Mouse (Mus musculus) midbrain, embryonic 15.5 days (tissue): Measurements from ENCODE around the gene Adsl. TPM values are rescaled to one million over a fixed set of nuclear protein-coding genes. Genes with fewer than 3 reads are reported as not detected.

Source experiments
- ATAC-seq: fragments of 200-750 bp; cut with Nextera tagmentation; replicated peaks from 2 replicates; pipeline ENCODE4 v1.8.0; 2017; ENCODE audit warnings: moderate TSS enrichment
- H3K27ac ChIP-seq: fragments of 300-500 bp; sonication (generic); 2 replicates; pipeline ENCODE4 v1.5.1; 2015; ENCODE audit warnings: mild to moderate bottlenecking, inconsistent platforms
- H3K27me3 ChIP-seq: fragments of 300-500 bp; sonication (generic); replicated peaks from 2 replicates; pipeline ENCODE4 v1.6.1; 2015; ENCODE audit warnings: inconsistent platforms
- H3K36me3 ChIP-seq: fragments of 300-500 bp; sonication (generic); replicated peaks from 2 replicates; pipeline ENCODE4 v1.6.1; 2015; ENCODE audit warnings: inconsistent platforms
- H3K4me1 ChIP-seq: fragments of 300-500 bp; sonication (generic); 2 replicates; pipeline ENCODE4 v1.6.1; 2015; ENCODE audit warnings: inconsistent platforms
- H3K4me2 ChIP-seq: fragments of 300-500 bp; sonication (generic); 2 replicates; pipeline ENCODE4 v1.6.1; 2015; ENCODE audit warnings: inconsistent platforms, mild to moderate bottlenecking, moderate library complexity
- H3K4me3 ChIP-seq: fragments of 300-500 bp; sonication (generic); 2 replicates; pipeline ENCODE4 v1.5.1; 2015; ENCODE audit warnings: mild to moderate bottlenecking, inconsistent platforms
- H3K9ac ChIP-seq: fragments of 300-500 bp; sonication (generic); 2 replicates; pipeline ENCODE4 v1.6.1; 2015; ENCODE audit warnings: mild to moderate bottlenecking, inconsistent platforms
- H3K9me3 ChIP-seq: fragments of 300-500 bp; sonication (generic); 2 replicates; pipeline ENCODE4 v1.6.1; 2016; ENCODE audit warnings: inconsistent platforms
- WGBS: fragments of 180-500 bp; shearing (Covaris S2); methylation state at CpG from one replicate; pipeline ENCODE4 v1.1.7; 2015; ENCODE audit warnings: mixed read lengths; 5-methylcytosine and 5-hydroxymethylcytosine counted together
- microRNA-seq: library from miRNA; unstranded; fragments of <30 nt; microRNA quantifications from one replicate; pipeline ENCODE4, GENCODE M21; 2016
- polyA plus RNA-seq: library from polyadenylated mRNA; unstranded; fragments of >200 nt; fragmentation: Nextera tagmentation; extraction: Ambion mirVana; gene quantifications from 2 replicates; pipeline ENCODE4 v1.2.1, GENCODE M21; 2015

Gene Adsl
- polyA plus RNA-seq, 1 experiment from 2014 or later, result 98.7 TPM

DNA sequence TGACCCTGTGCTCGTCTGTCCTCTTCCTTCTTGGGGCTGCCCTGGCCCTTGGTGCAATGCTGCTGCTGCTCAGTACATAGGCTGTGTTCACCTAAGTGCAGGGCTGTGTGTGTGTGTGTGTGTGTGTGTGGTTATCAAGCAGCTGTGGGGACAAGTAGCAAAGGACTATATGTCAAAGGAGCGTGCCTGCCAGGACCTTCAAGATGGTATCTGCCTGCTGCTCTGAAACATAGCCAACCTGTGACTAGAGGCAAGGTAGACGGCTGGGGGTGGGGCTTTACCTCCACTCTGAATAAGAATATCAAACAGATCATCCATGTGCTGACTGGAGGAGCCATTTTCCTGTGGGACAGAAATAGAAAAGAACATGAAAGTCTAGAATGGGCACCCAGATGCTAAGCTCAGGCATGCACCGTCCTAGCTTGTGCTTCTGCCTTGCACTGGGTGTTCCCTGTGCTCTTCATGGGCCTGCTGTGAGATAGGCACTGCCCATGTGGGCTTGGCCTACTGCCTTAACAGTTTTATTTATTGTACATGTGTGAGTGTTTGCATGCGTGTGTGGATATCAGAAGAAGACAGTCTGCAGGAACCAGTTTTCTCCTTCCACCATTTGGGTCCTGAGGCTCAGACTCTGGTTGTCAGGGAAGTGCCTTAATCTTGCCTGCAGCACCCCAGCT is 66.9 kb downstream of the Adsl start:
- no peaks in the 10 kb centered on the region for H3K9me3 ChIP-seq
- H3K27ac ChIP-seq, result no peak overlapping the region
- H3K9ac ChIP-seq, result no peak overlapping the region
- H3K36me3 ChIP-seq, result peaks cover 33% of the 10 kb centered on the region
- H3K4me3 ChIP-seq, result no peak overlapping the region
- H3K4me2 ChIP-seq, result no peak overlapping the region
- WGBS, result 86% methylated on average over 5 of the region's 5 CpGs
- no peaks in the 10 kb centered on the region for H3K4me1 ChIP-seq
- H3K27me3 ChIP-seq, result no peaks in the 10 kb centered on the region
- no peak for ATAC-seq

DNA sequence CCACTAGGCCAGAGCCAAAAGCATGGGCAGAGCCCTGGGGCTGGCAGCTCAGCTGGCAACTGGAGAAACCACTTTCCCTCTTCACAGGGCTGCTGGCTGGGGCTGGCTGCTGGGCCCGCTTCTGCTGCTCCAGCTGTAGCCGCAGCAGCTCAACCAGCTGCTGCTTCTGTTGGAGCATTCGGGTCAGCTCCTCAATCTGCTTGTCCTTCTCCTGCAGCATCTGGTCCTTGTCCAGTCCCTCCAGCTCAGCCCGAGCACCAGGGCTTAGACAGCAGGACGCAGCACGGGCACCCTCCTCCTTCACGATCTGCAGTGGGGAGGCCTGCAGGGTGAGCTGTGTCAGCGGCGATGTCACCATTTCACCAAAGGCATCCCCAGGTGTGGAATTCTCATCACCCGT is 68.2 kb downstream of the Adsl start:
- ATAC-seq, result no peak
- no peak overlapping the region for H3K27ac ChIP-seq
- no peak overlapping the region for H3K9ac ChIP-seq
- no peaks in the 10 kb centered on the region for H3K4me1 ChIP-seq
- H3K36me3 ChIP-seq, result peaks cover 26% of the 10 kb centered on the region
- H3K27me3 ChIP-seq, result no peaks in the 10 kb centered on the region
- 92% methylated on average over 10 of the region's 10 CpGs for WGBS
- H3K4me2 ChIP-seq, result no peak overlapping the region
- H3K4me3 ChIP-seq, result no peak overlapping the region
- H3K9me3 ChIP-seq, result no peaks in the 10 kb centered on the region

DNA sequence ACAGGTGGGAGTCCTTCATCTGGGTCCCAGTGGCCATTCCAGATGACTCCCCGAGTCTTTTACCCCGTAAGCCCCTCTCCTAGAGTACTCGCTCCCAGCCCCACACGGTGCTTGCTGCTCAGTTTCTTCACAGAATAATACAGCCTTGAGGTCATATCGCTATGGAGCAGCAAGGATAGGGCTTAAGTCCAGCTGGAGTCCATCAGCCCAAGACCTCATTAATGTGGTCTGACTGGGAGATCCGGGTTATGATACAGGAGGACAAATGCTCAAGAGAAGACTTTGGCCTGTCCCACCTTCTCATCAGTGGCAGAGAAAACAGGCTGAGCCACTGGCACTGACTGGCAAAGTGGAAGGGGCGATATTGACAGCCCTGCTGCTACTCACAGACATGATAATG is 69.0 kb downstream of the Adsl start:
- Histone ChIP-seq H3K9ac (no peak overlapping the region), H3K4me3 (no peak overlapping the region), H3K4me1 (no peaks in the 10 kb centered on the region), H3K36me3 (peaks cover 24% of the 10 kb centered on the region), H3K27ac (no peak overlapping the region), H3K4me2 (no peak overlapping the region), H3K27me3 (no peaks in the 10 kb centered on the region), H3K9me3 (no peaks in the 10 kb centered on the region)
- ATAC-seq, result no peak
- WGBS, result 97% methylated on average over 7 of the region's 7 CpGs

Small RNA genes within 50 kb of the gene (microRNA-seq; reads per million reads assigned to microRNA genes)
- gene Mir5113, result 14.9 reads per million, percentile 32 among the genes with 10 or more reads in this experiment

Other genes starting within 250 kb of the Adsl start
- 39.3 and 47.2 TPM in 2 replicates for gene Tnrc6b, start 237.2 kb upstream of the Adsl start, polyA plus RNA-seq
- 82.5 and 82.6 TPM in 2 replicates for gene Sgsm3, start 29.3 kb downstream of the Adsl start, polyA plus RNA-seq
- gene Mrtfa, start 242.3 kb downstream of the Adsl start, polyA plus RNA-seq, result 29.6 and 34.4 TPM in 2 replicates